Mouse (Mus musculus) CD4-positive naive resting alpha-beta T cell, adult 57 days (primary cell): ENCODE data around the gene Gm27235. TPM values are rescaled to one million over a fixed set of nuclear protein-coding genes. Genes with fewer than 3 reads are reported as not detected.

Experiments
- total RNA-seq: library from RNA; stranded (reverse); gene quantifications from one replicate; pipeline ENCODE4 v1.2.4, GENCODE M21; 2023

The Gm27235 gene
- total RNA-seq = not detected

GRCm38 (mm10) chr9:35790001-35790400 is at the start of gene Gm27235, which contains the start of gene D730048I06Rik:
TSS of gene Gm27235 (minus strand) at chr9:35790101.
TSS of gene D730048I06Rik (minus strand) at chr9:35790112.

GRCm38 (mm10) chr9:35778009-35778408 is 11.9 kb downstream of the Gm27235 start, which contains the start of gene Gm17727:
TSS of gene Gm17727 (minus strand) at chr9:35778109.

GRCm38 (mm10) chr9:35740749-35741148 is 49.2 kb downstream of the Gm27235 start, which contains the start of gene Gm17677:
TSS of gene Gm17677 (plus strand) at chr9:35741049.

Other genes with a start within 250 kb of the Gm27235 start
- gene Ddx25, start 231.6 kb downstream of the Gm27235 start, total RNA-seq = 0.12 TPM
- 29.5 TPM for gene Pus3, start 231.5 kb downstream of the Gm27235 start, total RNA-seq
- gene Pate2, start 219.8 kb downstream of the Gm27235 start, total RNA-seq = not detected
- gene Hyls1, start 219.7 kb downstream of the Gm27235 start, total RNA-seq = 8.9 TPM
- not detected for gene Pate4, start 178.2 kb downstream of the Gm27235 start, total RNA-seq
- gene Pate3, start 141.9 kb downstream of the Gm27235 start, total RNA-seq = not detected
- gene Pate1, start 102.7 kb downstream of the Gm27235 start, total RNA-seq = not detected
- gene Gm17677, start 49.1 kb downstream of the Gm27235 start, total RNA-seq = not detected
- not detected for gene Gm17727, start 12.0 kb downstream of the Gm27235 start, total RNA-seq
- not detected for gene D730048I06Rik, start within 50 bp of the Gm27235 start, total RNA-seq
- gene 9230110F15Rik, start 54.0 kb upstream of the Gm27235 start, total RNA-seq = not detected
- gene 9230113P08Rik, start 118.3 kb upstream of the Gm27235 start, total RNA-seq = not detected